Mouse (Mus musculus) myocyte (in vitro differentiated cells): Measurements from ENCODE around the gene Rbm20. TPM values are rescaled to one million over a fixed set of nuclear protein-coding genes. Genes with fewer than 3 reads are reported as not detected.

Experiments
- H3K27me3 ChIP-seq: one replicate; pipeline ENCODE4 v1.6.1; 2011; ENCODE audit not compliant: control insufficient read depth, insufficient read depth, insufficient read length
- H3K36me3 ChIP-seq: one replicate; pipeline ENCODE4 v1.6.1; 2011; ENCODE audit not compliant: control insufficient read depth, insufficient read depth
- H3K4me2 ChIP-seq: one replicate; pipeline ENCODE4 v1.6.1; 2011; ENCODE audit warnings: low read depth, control low read depth
- H3K4me3 ChIP-seq: one replicate; pipeline ENCODE4 v1.5.1; 2011; ENCODE audit warnings: mild to moderate bottlenecking, control low read depth, moderate library complexity
- H3K79me2 ChIP-seq: one replicate; pipeline ENCODE4 v1.6.1; 2011; ENCODE audit not compliant: control insufficient read depth, insufficient read depth
- H3ac ChIP-seq: one replicate; pipeline ENCODE4 v1.6.1; 2011; ENCODE audit not compliant: control insufficient read depth, insufficient read length
- CEBPB ChIP-seq: IDR thresholded peaks from 2 replicates; pipeline ENCODE4 v1.6.1; 2011; ENCODE audit warnings: mild to moderate bottlenecking, moderate library complexity; ENCODE audit not compliant: poor library complexity, insufficient read depth, severe bottlenecking
- E2F4 ChIP-seq: IDR thresholded peaks from one replicate; pipeline ENCODE4 v1.6.1; 2011; ENCODE audit warnings: mild to moderate bottlenecking, control low read depth, moderate library complexity; ENCODE audit not compliant: insufficient read depth
- MAX ChIP-seq: IDR thresholded peaks from one replicate; pipeline ENCODE4 v1.6.1; 2011; ENCODE audit warnings: low read depth, mild to moderate bottlenecking, control low read depth
- MYOD1 ChIP-seq, 3 experiments: IDR thresholded peaks; one replicate each; pipeline ENCODE4 v1.6.1; 2011; ENCODE audit warnings: control low read depth in 2 of 3, low read depth in 2 of 3, mild to moderate bottlenecking in 2 of 3, moderate library complexity in 1 of 3; ENCODE audit not compliant: insufficient read length in 2 of 3, control insufficient read depth in 1 of 3
- MYOG ChIP-seq, 3 experiments: IDR thresholded peaks; one replicate each; pipeline ENCODE4 v1.6.1; 2011; ENCODE audit warnings: control low read depth in 2 of 3, low read depth in 2 of 3, mild to moderate bottlenecking in 2 of 3; ENCODE audit not compliant: insufficient read length in 2 of 3, control insufficient read depth in 1 of 3, insufficient read depth in 1 of 3
- POLR2A ChIP-seq: IDR thresholded peaks from one replicate; pipeline ENCODE4 v1.6.1; 2011; ENCODE audit warnings: low read depth, mild to moderate bottlenecking, control low read depth, moderate library complexity; ENCODE audit not compliant: insufficient read length
- POLR2AphosphoS2 ChIP-seq: IDR thresholded peaks from one replicate; pipeline ENCODE4 v1.6.1; 2011; ENCODE audit warnings: low read depth, control low read depth; ENCODE audit not compliant: insufficient read length
- REST ChIP-seq: IDR thresholded peaks from one replicate; pipeline ENCODE4 v1.6.1; 2011; ENCODE audit warnings: mild to moderate bottlenecking, control low read depth, moderate library complexity; ENCODE audit not compliant: insufficient read depth, insufficient read length
- SRF ChIP-seq: IDR thresholded peaks from one replicate; pipeline ENCODE4 v1.6.1; 2011; ENCODE audit warnings: low read depth; ENCODE audit not compliant: control insufficient read depth, insufficient read length
- TCF12 ChIP-seq: IDR thresholded peaks from one replicate; pipeline ENCODE4 v1.6.1; 2011; ENCODE audit warnings: mild to moderate bottlenecking, control low read depth; ENCODE audit not compliant: poor library complexity, insufficient read depth, severe bottlenecking
- TCF3 ChIP-seq: IDR thresholded peaks from one replicate; pipeline ENCODE4 v1.6.1; 2011; ENCODE audit warnings: low read depth, control low read depth; ENCODE audit not compliant: insufficient read length
- USF1 ChIP-seq: IDR thresholded peaks from one replicate; pipeline ENCODE4 v1.6.1; 2011; ENCODE audit warnings: low read depth, mild to moderate bottlenecking, control low read depth, moderate library complexity
- polyA plus RNA-seq: library from polyadenylated mRNA; unstranded; fragments of >200 nt; fragmentation: generic; extraction: Trizol; gene quantifications from one replicate; pipeline ENCODE4 v1.2.1, GENCODE M21; 2012; ENCODE audit warnings: missing spikeins

The Rbm20 gene
- polyA plus RNA-seq, 1 experiment = 35.4 TPM

GRCm38 (mm10) chr19:53670625-53671141, 6.4 kb upstream of the Rbm20 start:
- TF ChIP-seq POLR2A = peak; percentile 7
- TF ChIP-seq E2F4 = no peak
- TF ChIP-seq MYOD1 (IDR thresholded peaks at IDR 0.05; ENCODE audit: control insufficient read depth in 1 of 3, insufficient read length in 2 of 3, low read depth in 2 of 3) = peak in 2 of 3 experiments; percentile 19 to 63
- TF ChIP-seq MAX = no peak
- TF ChIP-seq REST = no peak
- peak; percentile 21 for TF ChIP-seq POLR2AphosphoS2
- TF ChIP-seq MYOG (IDR thresholded peaks at IDR 0.05; ENCODE audit: control insufficient read depth in 1 of 3, insufficient read depth in 1 of 3, insufficient read length in 2 of 3, low read depth in 2 of 3) = peak in 2 of 3 experiments; percentile 28 to 63
- no peaks in the 10 kb centered on the region for H3K36me3 ChIP-seq
- no peak overlapping the region for H3K4me2 ChIP-seq
- no peaks in the 10 kb centered on the region for H3K27me3 ChIP-seq
- H3ac ChIP-seq = no peak overlapping the region
- no peak overlapping the region for H3K4me3 ChIP-seq
- no peaks in the 10 kb centered on the region for H3K79me2 ChIP-seq

DNA sequence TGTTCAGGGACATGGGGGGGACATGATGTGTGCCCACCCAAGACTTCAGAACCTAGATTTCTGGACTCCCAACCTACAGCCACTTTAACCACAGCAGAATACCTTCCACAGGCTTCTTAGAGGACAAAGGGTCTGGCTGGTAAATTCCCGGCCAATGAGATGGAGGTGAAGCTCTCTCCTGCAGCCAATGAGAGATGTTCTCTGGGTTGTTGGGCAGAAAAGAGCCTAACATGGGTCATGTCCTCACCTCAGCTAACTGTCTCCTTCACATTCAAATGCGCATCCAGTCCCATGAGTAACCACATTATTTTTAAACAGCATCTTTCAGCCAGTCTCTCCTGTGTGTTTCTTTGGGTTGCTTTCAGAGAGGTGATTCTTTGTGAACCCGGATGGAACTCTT, 5.7 kb upstream of the Rbm20 start:
- no peaks in the 10 kb centered on the region for H3K79me2 ChIP-seq
- TF ChIP-seq E2F4 (no peak), USF1 (no peak), TCF3 (no peak), MAX (no peak), SRF (no peak), TCF12 (no peak), POLR2A (no peak)
- no peak overlapping the region for H3ac ChIP-seq
- H3K4me3 ChIP-seq = no peak overlapping the region
- no peak overlapping the region for H3K4me2 ChIP-seq
- no peaks in the 10 kb centered on the region for H3K27me3 ChIP-seq
- H3K36me3 ChIP-seq = no peaks in the 10 kb centered on the region

- no peaks in the 10 kb centered on the region for H3K27me3 ChIP-seq
Measured at GRCm38 (mm10) chr19:53674131-53674925, 2.8 kb upstream of the Rbm20 start.

DNA sequence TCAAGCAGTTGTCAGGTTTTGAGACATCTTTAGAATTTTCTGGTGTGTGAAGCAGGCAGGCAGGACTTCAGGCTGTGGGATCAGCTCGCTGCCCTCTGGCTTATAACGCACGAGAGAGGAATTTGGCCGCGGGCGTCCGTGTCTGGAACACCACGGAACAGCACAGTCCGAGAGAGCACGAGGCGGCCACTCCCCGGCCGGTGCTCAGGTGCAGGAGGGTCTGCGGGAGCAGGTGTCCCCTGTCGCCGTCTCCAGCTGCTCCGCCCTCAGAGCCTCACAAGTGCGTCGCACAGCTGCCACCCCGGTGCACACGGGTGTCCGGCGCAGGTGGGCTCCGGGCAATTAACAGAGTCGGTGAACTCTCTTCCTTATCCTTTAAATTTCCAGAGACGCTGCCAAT, 878 bp upstream of the Rbm20 start:
- TF ChIP-seq POLR2AphosphoS2 = no peak
- no peak for TF ChIP-seq POLR2A
- TF ChIP-seq USF1 = no peak
- no peak for TF ChIP-seq MAX
- peak; percentile 95 for TF ChIP-seq TCF3
- no peak for TF ChIP-seq SRF
- TF ChIP-seq MYOD1 (IDR thresholded peaks at IDR 0.05; ENCODE audit: control insufficient read depth in 1 of 3, insufficient read length in 2 of 3, low read depth in 2 of 3) = peak in 2 of 3 experiments; percentile 91 to 96
- TF ChIP-seq TCF12 = peak; percentile 55
- TF ChIP-seq E2F4 = no peak
- no peak for TF ChIP-seq CEBPB
- peak in 2 of 3 experiments; percentile 97 to 98 for TF ChIP-seq MYOG (IDR thresholded peaks at IDR 0.05; ENCODE audit: control insufficient read depth in 1 of 3, insufficient read depth in 1 of 3, insufficient read length in 2 of 3, low read depth in 2 of 3)
- no peak for TF ChIP-seq REST
- Histone ChIP-seq H3K79me2 (peaks cover 39% of the 10 kb centered on the region), H3K4me3 (peak overlapping the region; percentile 52), H3K4me2 (peak overlapping the region; percentile 86), H3K27me3 (no peaks in the 10 kb centered on the region), H3ac (peak overlapping the region; percentile 66), H3K36me3 (no peaks in the 10 kb centered on the region)

More at GRCm38 (mm10) chr19:53674131-53674925, 2.8 kb upstream of the Rbm20 start:
- peak overlapping the region; percentile 86 for H3K4me2 ChIP-seq
- H3K36me3 ChIP-seq = no peaks in the 10 kb centered on the region
- H3K79me2 ChIP-seq = peaks cover 20% of the 10 kb centered on the region
- TF ChIP-seq POLR2AphosphoS2 (peak; percentile 46), MAX (no peak), TCF12 (no peak), SRF (no peak), REST (no peak), TCF3 (no peak), USF1 (no peak), MYOD1 (IDR thresholded peaks at IDR 0.05; ENCODE audit: control insufficient read depth in 1 of 3, insufficient read length in 2 of 3, low read depth in 2 of 3) (no peak), E2F4 (no peak), CEBPB (no peak), POLR2A (no peak), MYOG (IDR thresholded peaks at IDR 0.05; ENCODE audit: control insufficient read depth in 1 of 3, insufficient read depth in 1 of 3, insufficient read length in 2 of 3, low read depth in 2 of 3) (peak in 1 of 3 experiments; percentile 12)
- H3ac ChIP-seq = no peak overlapping the region
- H3K4me3 ChIP-seq = no peak overlapping the region
